Mouse (Mus musculus) cerebellum, postnatal 25 days (tissue): Measurements from ENCODE around the gene Megf6.

Source experiments
- DNase-seq, 2 experiments: peaks; one replicate each; pipeline ENCODE4 v3.0.0; 2021; ENCODE audit warnings: mixed read lengths in 2 of 2

Megf6 gene

DNA sequence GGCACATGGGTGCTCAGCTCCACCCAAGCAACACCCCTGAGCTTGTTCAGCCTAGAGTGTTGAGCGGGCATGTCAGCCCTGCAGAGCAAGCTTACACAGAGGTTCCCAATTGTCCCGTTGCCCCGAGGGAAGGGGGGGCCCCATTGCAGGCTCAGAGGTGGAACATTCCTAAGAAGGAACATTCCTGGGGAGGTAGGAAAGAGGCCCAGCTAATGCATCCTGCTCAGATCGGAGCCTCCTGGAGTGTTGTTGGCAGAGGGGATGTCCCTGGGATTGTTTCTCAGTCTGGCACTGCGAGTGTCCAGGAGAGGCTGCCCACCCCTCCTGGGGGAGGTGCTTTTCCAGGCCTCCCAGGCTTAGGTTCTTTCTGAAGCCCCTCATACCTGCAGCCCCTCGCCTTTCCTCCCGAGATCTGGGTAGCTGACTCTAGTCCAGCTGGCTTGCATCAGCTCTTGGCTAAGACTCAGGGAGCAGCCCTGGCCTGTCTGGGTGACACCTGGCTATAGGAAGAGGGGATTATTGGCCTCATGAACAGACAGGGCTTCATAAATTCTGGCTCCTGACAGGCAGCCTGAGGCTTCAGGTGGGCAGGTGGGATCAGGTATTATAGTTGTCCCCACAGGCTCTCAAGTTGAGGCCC lies 47.3 kb downstream of the Megf6 start:
- DNase-seq: peak; percentile 69 to 70

- DNase-seq: peak; percentile 65 to 77
Observed at GRCm38 (mm10) chr4:154222773-154223172, 52.2 kb downstream of the Megf6 start.

GRCm38 (mm10) chr4:154224267-154224969 lies 53.9 kb downstream of the Megf6 start:
- DNase-seq: no peak

GRCm38 (mm10) chr4:154224970-154225309 lies 54.4 kb downstream of the Megf6 start:
- DNase-seq: no peak

GRCm38 (mm10) chr4:154226678-154227077 lies 56.1 kb downstream of the Megf6 start:
- no peak for DNase-seq

DNA sequence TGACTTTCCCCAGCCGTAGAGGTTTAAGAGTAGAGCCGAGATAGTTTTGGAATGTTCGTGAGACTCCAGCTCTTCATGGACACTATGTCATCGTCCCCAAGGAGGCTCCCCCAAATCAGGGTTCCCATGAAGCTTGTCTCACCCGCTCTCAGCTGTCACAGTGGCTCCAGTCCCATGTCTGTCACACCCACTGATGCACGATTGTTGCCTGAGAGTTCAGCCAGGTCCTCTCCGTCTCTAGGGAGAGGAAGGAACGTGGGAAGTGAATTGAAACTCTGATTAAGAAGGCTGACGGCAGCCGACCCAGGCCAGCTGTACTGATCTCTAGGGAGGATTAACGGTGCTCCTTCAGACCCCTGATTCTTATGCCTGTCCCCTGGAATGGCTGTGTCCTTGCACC lies 57.8 kb downstream of the Megf6 start:
- no peak for DNase-seq

GRCm38 (mm10) chr4:154229569-154229968 lies 59.0 kb downstream of the Megf6 start:
- DNase-seq: peak; percentile 52 to 62

GRCm38 (mm10) chr4:154231380-154231779 lies 60.9 kb downstream of the Megf6 start:
- DNase-seq: no peak

DNA sequence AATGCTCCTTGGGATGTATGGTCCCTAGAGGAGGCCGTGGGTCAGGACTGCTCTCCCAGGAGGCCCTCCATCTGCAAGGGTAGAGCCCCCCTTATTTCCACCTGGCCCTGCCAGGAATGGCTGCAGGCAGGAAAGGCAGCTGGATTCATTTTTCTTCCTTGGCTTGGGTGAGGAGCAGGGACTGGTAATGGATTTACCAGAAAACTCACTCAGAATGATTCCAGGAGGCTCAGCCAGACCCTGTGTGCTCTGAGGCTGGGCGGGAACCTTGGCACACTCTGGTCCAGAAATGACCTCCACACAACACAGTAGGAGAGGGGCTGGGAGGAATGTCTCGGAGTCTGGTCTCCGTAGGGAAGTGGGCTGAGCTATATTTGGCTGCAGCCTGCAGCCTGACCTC lies 61.8 kb downstream of the Megf6 start:
- DNase-seq: no peak

GRCm38 (mm10) chr4:154236001-154236400 lies 65.5 kb downstream of the Megf6 start:
- DNase-seq: no peak

DNA sequence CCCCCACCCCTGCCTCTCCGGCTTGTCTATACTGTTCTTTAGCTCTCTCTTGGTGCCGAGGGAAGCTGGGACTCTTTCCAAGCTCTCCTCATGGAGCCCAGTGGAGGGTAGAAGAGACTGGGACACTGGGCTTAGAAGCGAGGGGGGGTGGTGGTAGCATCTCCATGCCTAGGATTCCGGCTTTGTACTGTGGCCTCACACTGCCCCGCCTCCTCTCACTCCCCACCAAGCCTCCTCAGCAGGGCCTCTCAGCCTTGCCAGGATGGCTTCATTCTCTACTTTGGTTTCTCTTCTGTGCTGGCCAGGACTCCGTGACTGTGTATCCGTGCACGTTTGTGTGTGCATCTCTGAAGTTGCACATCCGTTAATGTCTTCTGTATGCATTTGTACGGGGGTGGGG lies 66.4 kb downstream of the Megf6 start:
- no peak for DNase-seq

DNA sequence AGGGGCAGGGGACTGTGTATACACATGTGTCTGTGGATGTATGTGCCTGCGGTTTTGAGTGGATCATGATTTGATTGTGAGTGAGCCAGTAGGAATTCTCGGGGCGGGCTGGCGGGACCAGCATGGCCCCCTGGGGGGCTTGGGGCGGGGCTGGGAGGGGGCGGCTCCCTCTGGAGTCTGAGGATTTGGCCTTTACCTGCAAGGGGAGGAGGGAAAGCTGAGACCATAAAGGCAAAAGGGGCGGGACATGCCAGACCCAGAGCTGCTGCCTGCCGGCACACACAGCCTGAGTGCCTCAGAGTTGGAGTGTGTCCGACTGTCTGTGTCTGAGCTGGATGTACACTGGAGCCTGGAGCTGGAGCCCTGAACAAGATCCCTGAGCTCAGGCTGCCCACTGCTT lies 66.8 kb downstream of the Megf6 start:
- DNase-seq: no peak

GRCm38 (mm10) chr4:154239199-154239598 lies 68.7 kb downstream of the Megf6 start:
- no peak for DNase-seq

DNA sequence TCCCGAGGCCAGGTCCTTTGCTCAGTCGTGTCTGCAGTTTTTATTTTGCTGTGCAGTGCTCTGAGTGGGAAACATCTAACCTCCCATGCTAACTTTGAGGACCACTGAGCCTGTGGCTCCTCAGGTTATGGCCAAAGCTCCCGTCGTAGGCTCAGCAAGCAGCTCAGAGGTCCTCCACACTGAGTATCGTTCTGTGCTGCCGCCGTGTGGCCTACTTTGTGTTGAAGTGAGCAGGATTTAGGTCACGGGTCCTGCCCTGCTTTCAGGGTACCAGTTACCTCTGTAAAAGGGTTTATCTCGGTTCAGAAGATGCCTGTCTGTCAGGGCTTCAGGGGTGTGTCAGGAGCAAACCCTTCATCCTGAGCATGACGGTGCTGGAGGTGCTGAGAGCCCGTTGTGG lies 70.1 kb downstream of the Megf6 start:
- DNase-seq: peak in 1 of 2 experiments; percentile 22

- no peak for DNase-seq
Observed at GRCm38 (mm10) chr4:154245342-154245741, 74.8 kb downstream of the Megf6 start.

GRCm38 (mm10) chr4:154246115-154247040 lies 75.8 kb downstream of the Megf6 start:
- peak; percentile 69 to 85 for DNase-seq

- no peak for DNase-seq
Observed at GRCm38 (mm10) chr4:154247207-154248091, 76.9 kb downstream of the Megf6 start.

- DNase-seq: no peak
Observed at GRCm38 (mm10) chr4:154248092-154248805, 77.7 kb downstream of the Megf6 start.

GRCm38 (mm10) chr4:154249316-154249715 lies 78.8 kb downstream of the Megf6 start:
- DNase-seq: no peak

- peak in 1 of 2 experiments; percentile 17 for DNase-seq
Observed at GRCm38 (mm10) chr4:154252537-154253255, 82.2 kb downstream of the Megf6 start.

DNA sequence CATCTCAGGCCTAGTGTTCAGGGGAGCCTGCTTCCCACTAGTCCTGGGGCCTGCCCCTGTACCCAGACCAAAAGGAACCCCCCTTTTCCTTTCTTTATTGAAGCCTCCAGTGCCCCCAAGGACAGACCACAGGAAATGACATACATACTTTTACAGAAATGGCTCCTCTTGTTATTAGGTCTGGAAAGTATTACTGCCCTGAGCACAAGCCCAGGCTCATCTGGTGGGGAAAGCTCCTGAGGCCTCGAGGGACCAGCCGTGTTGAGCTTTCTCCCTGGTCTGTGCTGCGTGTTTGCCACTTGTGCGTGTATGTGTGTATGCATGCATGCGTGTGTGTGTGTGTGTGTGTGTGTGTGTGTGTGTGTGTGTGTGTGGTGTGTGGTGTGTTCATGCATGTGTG lies 90.2 kb downstream of the Megf6 start:
- DNase-seq: no peak
